Mouse (Mus musculus): Measurements from ENCODE around the gene Sulf2. TPM values are rescaled to one million over a fixed set of nuclear protein-coding genes. Genes with fewer than 3 reads are reported as not detected.

The Sulf2 gene
- polyA plus RNA-seq, 1 experiment from 2014 or later: 235 TPM

- Histone ChIP-seq H3K36me3 (ENCODE audit: control insufficient read depth, insufficient read depth, low read length) (peaks cover 53% of the 10 kb centered on the region), H3K27me3 (ENCODE audit: control insufficient read depth, insufficient read depth, low read length) (no peaks in the 10 kb centered on the region), H3K9ac (replicated peaks; ENCODE audit: low read depth, low read length) (no peak overlapping the region), H3K9me3 (ENCODE audit: control insufficient read depth, low read depth, low read length) (no peaks in the 10 kb centered on the region), H3K27ac (ENCODE audit: low read length) (no peak overlapping the region), H3K4me2 (replicated peaks; ENCODE audit: low read depth, low read length) (no peak overlapping the region), H3K4me3 (ENCODE audit: low read depth, low read length) (no peak overlapping the region), H3K4me1 (ENCODE audit: control insufficient read depth, insufficient read depth, low read length) (no peaks in the 10 kb centered on the region)
- ATAC-seq (ENCODE audit: insufficient number of reproducible peaks, insufficient read depth, low FRiP score, low read depth): no peak
- WGBS: 81% methylated on average over 9 of the region's 9 CpGs
Observed at GRCm38 (mm10) chr2:166071889-166072288, 83.6 kb downstream of the Sulf2 start.

GRCm38 (mm10) chr2:166071481-166071880 is 84.0 kb downstream of the Sulf2 start:
- Histone ChIP-seq H3K27ac (ENCODE audit: low read length) (no peak overlapping the region), H3K27me3 (ENCODE audit: control insufficient read depth, insufficient read depth, low read length) (no peaks in the 10 kb centered on the region), H3K9me3 (ENCODE audit: control insufficient read depth, low read depth, low read length) (no peaks in the 10 kb centered on the region), H3K4me1 (ENCODE audit: control insufficient read depth, insufficient read depth, low read length) (no peaks in the 10 kb centered on the region), H3K4me2 (replicated peaks; ENCODE audit: low read depth, low read length) (no peak overlapping the region), H3K9ac (replicated peaks; ENCODE audit: low read depth, low read length) (no peak overlapping the region), H3K4me3 (ENCODE audit: low read depth, low read length) (no peak overlapping the region), H3K36me3 (ENCODE audit: control insufficient read depth, insufficient read depth, low read length) (peaks cover 56% of the 10 kb centered on the region)
- no peak for ATAC-seq (ENCODE audit: insufficient number of reproducible peaks, insufficient read depth, low FRiP score, low read depth)
- 83% methylated on average over 5 of the region's 5 CpGs for WGBS

GRCm38 (mm10) chr2:166069738-166070137 is 85.7 kb downstream of the Sulf2 start:
- H3K36me3 ChIP-seq (ENCODE audit: control insufficient read depth, insufficient read depth, low read length): peaks cover 59% of the 10 kb centered on the region
- WGBS: 90% methylated on average over 7 of the region's 7 CpGs
- H3K9ac ChIP-seq (replicated peaks; ENCODE audit: low read depth, low read length): no peak overlapping the region
- H3K9me3 ChIP-seq (ENCODE audit: control insufficient read depth, low read depth, low read length): no peaks in the 10 kb centered on the region
- no peak for ATAC-seq (ENCODE audit: insufficient number of reproducible peaks, insufficient read depth, low FRiP score, low read depth)
- H3K4me2 ChIP-seq (replicated peaks; ENCODE audit: low read depth, low read length): no peak overlapping the region
- no peaks in the 10 kb centered on the region for H3K4me1 ChIP-seq (ENCODE audit: control insufficient read depth, insufficient read depth, low read length)
- no peak overlapping the region for H3K27ac ChIP-seq (ENCODE audit: low read length)
- no peak overlapping the region for H3K4me3 ChIP-seq (ENCODE audit: low read depth, low read length)
- H3K27me3 ChIP-seq (ENCODE audit: control insufficient read depth, insufficient read depth, low read length): no peaks in the 10 kb centered on the region

DNA sequence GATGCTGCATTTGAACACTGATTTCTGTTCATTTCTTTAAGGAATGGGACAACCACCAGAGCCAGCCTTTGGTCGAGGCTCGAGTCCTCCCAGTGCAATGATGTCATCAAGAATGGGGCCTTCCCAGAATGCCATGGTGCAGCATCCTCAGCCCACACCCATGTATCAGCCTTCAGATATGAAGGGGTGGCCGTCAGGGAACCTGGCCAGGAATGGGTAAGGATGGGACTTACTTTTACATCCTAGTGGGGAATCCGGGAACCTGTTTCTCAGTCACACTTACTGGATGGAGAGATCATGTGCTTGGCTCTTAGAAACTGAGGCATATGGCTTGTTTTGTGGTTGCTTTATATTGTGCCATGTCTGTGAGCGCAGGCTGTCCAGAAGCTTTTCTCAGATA is 86.3 kb downstream of the Sulf2 start:
- no peaks in the 10 kb centered on the region for H3K9me3 ChIP-seq (ENCODE audit: control insufficient read depth, low read depth, low read length)
- peaks cover 63% of the 10 kb centered on the region for H3K36me3 ChIP-seq (ENCODE audit: control insufficient read depth, insufficient read depth, low read length)
- no peak overlapping the region for H3K9ac ChIP-seq (replicated peaks; ENCODE audit: low read depth, low read length)
- 89% methylated on average over 5 of the region's 5 CpGs for WGBS
- H3K4me1 ChIP-seq (ENCODE audit: control insufficient read depth, insufficient read depth, low read length): no peaks in the 10 kb centered on the region
- H3K27ac ChIP-seq (ENCODE audit: low read length): no peak overlapping the region
- no peak overlapping the region for H3K4me2 ChIP-seq (replicated peaks; ENCODE audit: low read depth, low read length)
- no peak overlapping the region for H3K4me3 ChIP-seq (ENCODE audit: low read depth, low read length)
- no peaks in the 10 kb centered on the region for H3K27me3 ChIP-seq (ENCODE audit: control insufficient read depth, insufficient read depth, low read length)
- ATAC-seq (ENCODE audit: insufficient number of reproducible peaks, insufficient read depth, low FRiP score, low read depth): no peak

- H3K27ac ChIP-seq (ENCODE audit: low read length): no peak overlapping the region
- no peaks in the 10 kb centered on the region for H3K4me1 ChIP-seq (ENCODE audit: control insufficient read depth, insufficient read depth, low read length)
- no peaks in the 10 kb centered on the region for H3K9me3 ChIP-seq (ENCODE audit: control insufficient read depth, low read depth, low read length)
- H3K4me3 ChIP-seq (ENCODE audit: low read depth, low read length): no peak overlapping the region
- peaks cover 60% of the 10 kb centered on the region for H3K36me3 ChIP-seq (ENCODE audit: control insufficient read depth, insufficient read depth, low read length)
- ATAC-seq (ENCODE audit: insufficient number of reproducible peaks, insufficient read depth, low FRiP score, low read depth): no peak
- 89% methylated on average over 9 of the region's 9 CpGs for WGBS
- no peak overlapping the region for H3K4me2 ChIP-seq (replicated peaks; ENCODE audit: low read depth, low read length)
- no peaks in the 10 kb centered on the region for H3K27me3 ChIP-seq (ENCODE audit: control insufficient read depth, insufficient read depth, low read length)
- no peak overlapping the region for H3K9ac ChIP-seq (replicated peaks; ENCODE audit: low read depth, low read length)
Observed at GRCm38 (mm10) chr2:166068261-166068660, 87.2 kb downstream of the Sulf2 start.

DNA sequence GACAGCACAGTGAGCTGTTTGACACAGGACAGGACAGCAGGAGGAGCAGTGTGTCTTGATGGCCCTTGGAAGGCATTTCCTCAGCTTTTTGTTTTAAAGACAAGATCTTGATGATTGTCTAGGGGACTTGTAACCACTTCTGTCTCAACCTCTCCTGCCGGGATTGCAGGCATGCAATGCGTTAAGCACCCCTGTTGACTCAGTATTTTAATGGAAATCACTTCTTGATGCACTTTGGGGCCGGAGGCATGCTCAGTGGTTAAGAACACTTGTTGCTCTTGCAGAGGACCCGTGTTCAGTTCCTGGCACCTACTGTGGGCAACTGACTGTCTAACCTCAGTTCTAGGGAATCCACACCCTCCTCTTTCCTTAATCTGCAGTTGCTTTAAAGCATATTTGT is 89.0 kb downstream of the Sulf2 start:
- H3K9me3 ChIP-seq (ENCODE audit: control insufficient read depth, low read depth, low read length): no peaks in the 10 kb centered on the region
- no peaks in the 10 kb centered on the region for H3K27me3 ChIP-seq (ENCODE audit: control insufficient read depth, insufficient read depth, low read length)
- 84% methylated on average over 4 of the region's 4 CpGs for WGBS
- H3K4me2 ChIP-seq (replicated peaks; ENCODE audit: low read depth, low read length): no peak overlapping the region
- ATAC-seq (ENCODE audit: insufficient number of reproducible peaks, insufficient read depth, low FRiP score, low read depth): no peak
- peaks cover 65% of the 10 kb centered on the region for H3K36me3 ChIP-seq (ENCODE audit: control insufficient read depth, insufficient read depth, low read length)
- H3K4me3 ChIP-seq (ENCODE audit: low read depth, low read length): no peak overlapping the region
- H3K4me1 ChIP-seq (ENCODE audit: control insufficient read depth, insufficient read depth, low read length): 0 out of 2 replicates have a peak, but pooled peaks cover 4% of the 10 kb centered on the region
- no peak overlapping the region for H3K27ac ChIP-seq (ENCODE audit: low read length)
- H3K9ac ChIP-seq (replicated peaks; ENCODE audit: low read depth, low read length): no peak overlapping the region

GRCm38 (mm10) chr2:166062431-166062830 is 93.0 kb downstream of the Sulf2 start:
- Histone ChIP-seq H3K36me3 (ENCODE audit: control insufficient read depth, insufficient read depth, low read length) (peaks cover 56% of the 10 kb centered on the region), H3K9me3 (ENCODE audit: control insufficient read depth, low read depth, low read length) (no peaks in the 10 kb centered on the region), H3K9ac (replicated peaks; ENCODE audit: low read depth, low read length) (no peak overlapping the region), H3K4me3 (ENCODE audit: low read depth, low read length) (no peak overlapping the region), H3K4me1 (ENCODE audit: control insufficient read depth, insufficient read depth, low read length) (0 out of 2 replicates have a peak, but pooled peaks cover 4% of the 10 kb centered on the region), H3K27ac (ENCODE audit: low read length) (no peak overlapping the region), H3K4me2 (replicated peaks; ENCODE audit: low read depth, low read length) (no peak overlapping the region), H3K27me3 (ENCODE audit: control insufficient read depth, insufficient read depth, low read length) (no peaks in the 10 kb centered on the region)
- 85% methylated on average over 8 of the region's 8 CpGs for WGBS
- no peak for ATAC-seq (ENCODE audit: insufficient number of reproducible peaks, insufficient read depth, low FRiP score, low read depth)

- peaks cover 56% of the 10 kb centered on the region for H3K36me3 ChIP-seq (ENCODE audit: control insufficient read depth, insufficient read depth, low read length)
- no peak for ATAC-seq (ENCODE audit: insufficient number of reproducible peaks, insufficient read depth, low FRiP score, low read depth)
- H3K4me3 ChIP-seq (ENCODE audit: low read depth, low read length): no peak overlapping the region
- 49% methylated on average over 1 of the region's 1 CpGs for WGBS
- 0 out of 2 replicates have a peak, but pooled peaks cover 4% of the 10 kb centered on the region for H3K4me1 ChIP-seq (ENCODE audit: control insufficient read depth, insufficient read depth, low read length)
- H3K9me3 ChIP-seq (ENCODE audit: control insufficient read depth, low read depth, low read length): no peaks in the 10 kb centered on the region
- no peak overlapping the region for H3K4me2 ChIP-seq (replicated peaks; ENCODE audit: low read depth, low read length)
- H3K27me3 ChIP-seq (ENCODE audit: control insufficient read depth, insufficient read depth, low read length): no peaks in the 10 kb centered on the region
- no peak overlapping the region for H3K9ac ChIP-seq (replicated peaks; ENCODE audit: low read depth, low read length)
- H3K27ac ChIP-seq (ENCODE audit: low read length): no peak overlapping the region
Observed at GRCm38 (mm10) chr2:166062008-166062407, 93.5 kb downstream of the Sulf2 start.

GRCm38 (mm10) chr2:166059684-166060423 is 95.6 kb downstream of the Sulf2 start:
- WGBS: 87% methylated on average over 7 of the region's 7 CpGs
- H3K36me3 ChIP-seq (ENCODE audit: control insufficient read depth, insufficient read depth, low read length): peaks cover 56% of the 10 kb centered on the region

More at GRCm38 (mm10) chr2:166059684-166060423, 95.6 kb downstream of the Sulf2 start:
- Histone ChIP-seq H3K27me3 (ENCODE audit: control insufficient read depth, insufficient read depth, low read length) (no peaks in the 10 kb centered on the region), H3K27ac (ENCODE audit: low read length) (no peak overlapping the region), H3K9me3 (ENCODE audit: control insufficient read depth, low read depth, low read length) (no peaks in the 10 kb centered on the region), H3K4me1 (ENCODE audit: control insufficient read depth, insufficient read depth, low read length) (0 out of 2 replicates have a peak, but pooled peaks cover 4% of the 10 kb centered on the region), H3K4me2 (replicated peaks; ENCODE audit: low read depth, low read length) (no peak overlapping the region), H3K4me3 (ENCODE audit: low read depth, low read length) (no peak overlapping the region), H3K9ac (replicated peaks; ENCODE audit: low read depth, low read length) (no peak overlapping the region)
- ATAC-seq (ENCODE audit: insufficient number of reproducible peaks, insufficient read depth, low FRiP score, low read depth): no peak

Data from stomach, embryonic 14.5 days (tissue).